In the genomic region with DNA sequence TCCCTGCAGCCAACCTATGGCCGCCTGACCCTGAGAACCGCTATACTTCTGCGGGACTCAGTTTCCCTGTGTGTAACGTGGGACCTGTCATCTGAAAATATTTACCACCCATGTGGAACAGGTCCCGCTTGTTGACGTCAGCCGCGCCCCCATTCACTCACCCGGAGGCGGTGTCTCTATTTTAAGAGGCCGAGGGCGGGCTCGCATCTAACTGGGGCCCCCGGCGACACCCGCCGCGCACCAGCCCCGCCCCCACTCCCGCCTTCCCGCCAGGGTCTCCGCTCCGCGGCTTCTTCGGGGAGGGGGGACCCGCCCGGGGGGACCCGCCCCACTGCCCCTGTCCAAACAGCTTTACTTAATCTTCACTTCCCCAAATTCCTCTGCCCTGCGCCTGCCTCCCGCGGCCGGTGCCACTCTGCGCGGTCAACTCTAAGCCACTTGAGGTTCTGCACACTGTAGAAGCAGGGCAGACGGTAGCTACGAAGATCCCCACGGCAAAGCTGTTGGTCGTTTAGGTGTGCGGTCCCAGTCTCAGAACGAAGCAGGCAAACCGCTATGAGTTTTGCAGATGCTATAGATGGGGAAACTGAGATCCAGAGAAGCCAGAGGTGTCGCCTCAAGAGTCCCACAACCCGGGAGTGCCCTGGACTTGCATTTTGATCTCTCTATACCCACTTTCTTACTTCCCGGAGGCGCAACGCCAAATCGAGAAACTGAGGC, we compare ENCODE assay signal across 8 mouse cellular contexts. TPM values are rescaled to one million over a fixed set of nuclear protein-coding genes. Genes with fewer than 3 reads are reported as not detected.
DNase-seq lines count a peak whose midpoint lies in the region; ATAC-seq and TF ChIP-seq lines count a peak whose summit lies in the region.

No protein-coding gene starts in this region.

- H3K36me3 ChIP-seq in C2C12 (ENCODE audit: control insufficient read depth, insufficient read depth) (no peaks in the 10 kb centered on the region), G1E (replicated peaks) (peaks cover 26% of the 10 kb centered on the region)
- no peaks in the 10 kb centered on the region for H3K36me3 ChIP-seq in forebrain, embryonic 16.5 days (ENCODE audit: control insufficient read depth, insufficient read depth)
- no peaks in the 10 kb centered on the region for H3K36me3 ChIP-seq in hindbrain, postnatal 0 days (ENCODE audit: insufficient read depth, low read length)
- no peaks in the 10 kb centered on the region for H3K36me3 ChIP-seq in midbrain, embryonic 15.5 days (replicated peaks)
- peaks cover 1% of the 10 kb centered on the region; the same call in 1 of the 2 replicates for H3K36me3 ChIP-seq in splenic B cell, adult 2 months (ENCODE audit: control insufficient read depth, insufficient read depth, low read length, poor library complexity, severe bottlenecking)

- ATAC-seq in G1E (ENCODE audit: extremely low read depth, insufficient number of reproducible peaks, low FRiP score, poor library complexity, severe bottlenecking) = peak; percentile 15; the same call in 1 of the 2 replicates
- ATAC-seq in forebrain, embryonic 16.5 days = no peak
- no peak; the same call in 1 of the 2 replicates for ATAC-seq in hindbrain, postnatal 0 days
- ATAC-seq in midbrain, embryonic 15.5 days (replicated peaks) = 0 out of 2 replicates have a peak, but pooled peaks have one; percentile 18

- peaks cover 18% of the 10 kb centered on the region for H3K79me2 ChIP-seq in C2C12 (ENCODE audit: control insufficient read depth, insufficient read depth)

- H3K4me1 ChIP-seq in G1E (ENCODE audit: insufficient read depth, low read depth, low read length) = peaks cover 82% of the 10 kb centered on the region
- H3K4me1 ChIP-seq in forebrain, embryonic 16.5 days (replicated peaks; ENCODE audit: control insufficient read depth, insufficient read depth, low read length) = peaks cover 23% of the 10 kb centered on the region
- peaks cover 12% of the 10 kb centered on the region for H3K4me1 ChIP-seq in hindbrain, postnatal 0 days (ENCODE audit: insufficient read depth, low read length)
- peaks cover 21% of the 10 kb centered on the region for H3K4me1 ChIP-seq in midbrain, embryonic 15.5 days

- 1% methylated on average over 47 of the region's 47 CpGs for WGBS in forebrain, embryonic 16.5 days
- WGBS in hindbrain, postnatal 0 days = 2% methylated on average over 45 of the region's 47 CpGs
- 2% methylated on average over 44 of the region's 47 CpGs for WGBS in midbrain, embryonic 15.5 days

- peak; percentile 70 for DNase-seq in G1E (ENCODE audit: low spot score)
- no peak for DNase-seq in hindbrain, postnatal 0 days (ENCODE audit: low spot score)
- peak; percentile 82 for DNase-seq in liver
- peak; percentile 76 for DNase-seq in splenic B cell, adult 2 months (ENCODE audit: low read depth, low spot score)
- DNase-seq in cerebellum, adult 18-20 months = no peak

- H3K9ac ChIP-seq in forebrain, embryonic 16.5 days (replicated peaks; ENCODE audit: low read depth, low read length) = peak overlapping the region; percentile 59
- H3K9ac ChIP-seq in hindbrain, postnatal 0 days (replicated peaks; ENCODE audit: low read length) = peak overlapping the region; percentile 17; the same call in 1 of the 2 replicates
- H3K9ac ChIP-seq in midbrain, embryonic 15.5 days = no peak overlapping the region

- H3K4me2 ChIP-seq in forebrain, embryonic 16.5 days (ENCODE audit: low read length) = peak overlapping the region; percentile 81
- peak overlapping the region; percentile 71 for H3K4me2 ChIP-seq in hindbrain, postnatal 0 days (ENCODE audit: low read depth, low read length)
- H3K4me2 ChIP-seq in midbrain, embryonic 15.5 days = peak overlapping the region; percentile 88

- TF ChIP-seq CTCF in C2C12 (IDR thresholded peaks at IDR 0.05; ENCODE audit: control insufficient read depth, insufficient read depth, insufficient read length) = no peak
- TF ChIP-seq CTCF in G1E (IDR thresholded peaks at IDR 0.05; ENCODE audit: low read depth, low read length) = no peak
- no peak for TF ChIP-seq CTCF in hindbrain, postnatal 0 days (IDR thresholded peaks at IDR 0.05; ENCODE audit: low read depth)

- H3K27me3 ChIP-seq in C2C12 (ENCODE audit: control insufficient read depth, insufficient read depth, insufficient read length) = no peaks in the 10 kb centered on the region
- no peaks in the 10 kb centered on the region for H3K27me3 ChIP-seq in G1E (ENCODE audit: insufficient read depth, low read length)
- peaks cover 23% of the 10 kb centered on the region for H3K27me3 ChIP-seq in forebrain, embryonic 16.5 days (replicated peaks; ENCODE audit: control insufficient read depth, insufficient read depth, low read length)
- peaks cover 20% of the 10 kb centered on the region for H3K27me3 ChIP-seq in hindbrain, postnatal 0 days (ENCODE audit: insufficient read depth, low read length)
- peaks cover 63% of the 10 kb centered on the region for H3K27me3 ChIP-seq in midbrain, embryonic 15.5 days (replicated peaks)
- H3K27me3 ChIP-seq in splenic B cell, adult 2 months (ENCODE audit: control insufficient read depth, insufficient read depth, low read length, poor library complexity, severe bottlenecking) = no peaks in the 10 kb centered on the region

- no peak overlapping the region for H3K27ac ChIP-seq in forebrain, embryonic 16.5 days (ENCODE audit: low read length)
- H3K27ac ChIP-seq in hindbrain, postnatal 0 days = no peak overlapping the region
- H3K27ac ChIP-seq in midbrain, embryonic 15.5 days = no peak overlapping the region

- H3K79me3 ChIP-seq in C2C12 (ENCODE audit: low read depth) = no peaks in the 10 kb centered on the region

- no peaks in the 10 kb centered on the region for H3K9me3 ChIP-seq in G1E (replicated peaks)
- no peaks in the 10 kb centered on the region for H3K9me3 ChIP-seq in forebrain, embryonic 16.5 days (ENCODE audit: control insufficient read depth, low read length)
- no peaks in the 10 kb centered on the region for H3K9me3 ChIP-seq in hindbrain, postnatal 0 days (ENCODE audit: low read length)
- no peaks in the 10 kb centered on the region for H3K9me3 ChIP-seq in midbrain, embryonic 15.5 days

- H3K4me3 ChIP-seq in C2C12 (ENCODE audit: insufficient read depth, poor library complexity, severe bottlenecking) (peak overlapping the region; percentile 55), G1E (ENCODE audit: low read depth, low read length) (peak overlapping the region; percentile 76)
- peak overlapping the region; percentile 58 for H3K4me3 ChIP-seq in forebrain, embryonic 16.5 days (replicated peaks; ENCODE audit: low read length)
- H3K4me3 ChIP-seq in hindbrain, postnatal 0 days (ENCODE audit: low read length) = peak overlapping the region; percentile 45
- peak overlapping the region; percentile 55 for H3K4me3 ChIP-seq in midbrain, embryonic 15.5 days

- H3ac ChIP-seq in C2C12 (ENCODE audit: control insufficient read depth, insufficient read length, low read depth) = peak overlapping the region; percentile 85

TF ChIP-seq in C2C12, 6 proteins besides CTCF, POLR2A, EP300 and RAD21 (continues in another document):
- TF ChIP-seq CEBPB (IDR thresholded peaks at IDR 0.05; ENCODE audit: low read depth) (no peak), MYOG (IDR thresholded peaks at IDR 0.05; ENCODE audit: control insufficient read depth, extremely low read depth, insufficient read length) (no peak)

RNA-seq across cellular contexts. Expression of gene Mast3, which starts 0.9 kb away (rescaled TPM):
- 32.5 TPM for polyA plus RNA-seq in C2C12 (2012; fragmentation: generic; extraction: Trizol)
- total RNA-seq in G1E (2014; fragmentation: Nextera tagmentation) = 79.8 and 104 TPM in 2 replicates
- 15.7 and 18.9 TPM in 2 replicates for total RNA-seq in G1E (2017)
- polyA plus RNA-seq in G1E (2012) = 323 and 357 TPM in 2 replicates
- polyA plus RNA-seq in forebrain, embryonic 16.5 days (2015; fragmentation: Nextera tagmentation; extraction: Ambion mirVana) = 22.5 and 30.8 TPM in 2 replicates
- total RNA-seq in hindbrain, postnatal 0 days (2014; rRNA removed) = 35.2 and 42.1 TPM in 2 replicates
- polyA plus RNA-seq in hindbrain, postnatal 0 days (2015; fragmentation: Nextera tagmentation; extraction: Ambion mirVana) = 16.2 and 16.7 TPM in 2 replicates
- polyA plus RNA-seq in midbrain, embryonic 15.5 days (2015; fragmentation: Nextera tagmentation; extraction: Ambion mirVana) = 26.4 and 26.9 TPM in 2 replicates

RNA-seq across cellular contexts. Expression of gene Il12rb1, which starts 4.3 kb away (rescaled TPM):
- polyA plus RNA-seq in C2C12 (2012; fragmentation: generic; extraction: Trizol) = 29.3 TPM
- 1.9 and 2.7 TPM in 2 replicates for total RNA-seq in G1E (2014; fragmentation: Nextera tagmentation)
- 2.3 and 3.1 TPM in 2 replicates for total RNA-seq in G1E (2017)
- polyA plus RNA-seq in G1E (2012) = 4.6 and 5.6 TPM in 2 replicates
- 0.08 and 0.09 TPM in 2 replicates for polyA plus RNA-seq in forebrain, embryonic 16.5 days (2015; fragmentation: Nextera tagmentation; extraction: Ambion mirVana)
- not detected in 2 replicates for total RNA-seq in hindbrain, postnatal 0 days (2014; rRNA removed)
- not detected in 2 replicates for polyA plus RNA-seq in hindbrain, postnatal 0 days (2015; fragmentation: Nextera tagmentation; extraction: Ambion mirVana)
- polyA plus RNA-seq in midbrain, embryonic 15.5 days (2015; fragmentation: Nextera tagmentation; extraction: Ambion mirVana) = 0.10 and 0.36 TPM in 2 replicates

RNA-seq across cellular contexts. Expression of gene Pik3r2, which starts 27.4 kb away (rescaled TPM):
- 71.7 TPM for polyA plus RNA-seq in C2C12 (2012; fragmentation: generic; extraction: Trizol)
- total RNA-seq in G1E (2014; fragmentation: Nextera tagmentation) = 7.1 and 16.3 TPM in 2 replicates
- 11.8 and 13.3 TPM in 2 replicates for total RNA-seq in G1E (2017)
- polyA plus RNA-seq in G1E (2012) = 55.0 and 68.8 TPM in 2 replicates
- 145 and 149 TPM in 2 replicates for polyA plus RNA-seq in forebrain, embryonic 16.5 days (2015; fragmentation: Nextera tagmentation; extraction: Ambion mirVana)
- 162 and 176 TPM in 2 replicates for total RNA-seq in hindbrain, postnatal 0 days (2014; rRNA removed)
- polyA plus RNA-seq in hindbrain, postnatal 0 days (2015; fragmentation: Nextera tagmentation; extraction: Ambion mirVana) = 101 and 103 TPM in 2 replicates
- polyA plus RNA-seq in midbrain, embryonic 15.5 days (2015; fragmentation: Nextera tagmentation; extraction: Ambion mirVana) = 113 TPM in 2 replicates

RNA-seq across cellular contexts. Expression of gene Arrdc2, which starts 35.6 kb away (rescaled TPM):
- polyA plus RNA-seq in C2C12 (2012; fragmentation: generic; extraction: Trizol) (4.4 TPM), G1E (2012) (78.9 and 92.7 TPM in 2 replicates)
- total RNA-seq in G1E (2014; fragmentation: Nextera tagmentation) (7.4 and 19.6 TPM in 2 replicates), G1E (2017) (12.3 and 15.0 TPM in 2 replicates)
- polyA plus RNA-seq in forebrain, embryonic 16.5 days (2015; fragmentation: Nextera tagmentation; extraction: Ambion mirVana) = 7.4 and 8.3 TPM in 2 replicates
- total RNA-seq in hindbrain, postnatal 0 days (2014; rRNA removed) = 12.1 and 17.1 TPM in 2 replicates
- 4.6 and 4.9 TPM in 2 replicates for polyA plus RNA-seq in hindbrain, postnatal 0 days (2015; fragmentation: Nextera tagmentation; extraction: Ambion mirVana)
- 8.1 and 8.6 TPM in 2 replicates for polyA plus RNA-seq in midbrain, embryonic 15.5 days (2015; fragmentation: Nextera tagmentation; extraction: Ambion mirVana)

RNA-seq across cellular contexts. Expression of gene Mpv17l2, which starts 43.2 kb away (rescaled TPM):
- polyA plus RNA-seq in C2C12 (2012; fragmentation: generic; extraction: Trizol) = 86.8 TPM
- total RNA-seq in G1E (2014; fragmentation: Nextera tagmentation) = 63.1 and 67.1 TPM in 2 replicates
- total RNA-seq in G1E (2017) = 13.5 and 13.9 TPM in 2 replicates
- polyA plus RNA-seq in G1E (2012) = 89.1 and 101 TPM in 2 replicates
- polyA plus RNA-seq in forebrain, embryonic 16.5 days (2015; fragmentation: Nextera tagmentation; extraction: Ambion mirVana) = 49.3 and 49.8 TPM in 2 replicates
- 37.2 and 53.9 TPM in 2 replicates for total RNA-seq in hindbrain, postnatal 0 days (2014; rRNA removed)
- 56.1 and 63.3 TPM in 2 replicates for polyA plus RNA-seq in hindbrain, postnatal 0 days (2015; fragmentation: Nextera tagmentation; extraction: Ambion mirVana)
- polyA plus RNA-seq in midbrain, embryonic 15.5 days (2015; fragmentation: Nextera tagmentation; extraction: Ambion mirVana) = 36.6 and 38.4 TPM in 2 replicates

Comparison
In these comparisons a context has a peak if more than half of its experiments do, and no peak if none do; other contexts are left out.
1. ATAC-seq: peak in G1E (single experiment) and midbrain, embryonic 15.5 days (single experiment); none in forebrain, embryonic 16.5 days (single experiment) and hindbrain, postnatal 0 days (single experiment).
2. DNase-seq: peak in G1E (single experiment), liver (single experiment) and splenic B cell, adult 2 months (single experiment); none in hindbrain, postnatal 0 days (single experiment) and cerebellum, adult 18-20 months (0 of 2).
3. Peak in every context shown above with its lines, with median percentiles within 50 percentile points of each other: H3K4me3 ChIP-seq and H3K4me2 ChIP-seq.